Mouse (Mus musculus) limb, embryonic 12.5 days (tissue): ENCODE results near the gene Rgma. TPM values are rescaled to one million over a fixed set of nuclear protein-coding genes. Genes with fewer than 3 reads are reported as not detected.

ENCODE experiments used
- ATAC-seq: fragments of 200-750 bp; cut with Nextera tagmentation; 2 replicates; pipeline ENCODE4 v1.8.0; 2017; ENCODE audit warnings: low read depth, moderate TSS enrichment; ENCODE audit not compliant: insufficient number of reproducible peaks, insufficient read depth, low FRiP score, low TSS enrichment
- H3K27ac ChIP-seq: fragments of 300-500 bp; sonication (generic); 2 replicates; pipeline ENCODE4 v1.5.1; 2016; ENCODE audit warnings: mild to moderate bottlenecking, moderate library complexity
- H3K27me3 ChIP-seq: fragments of 300-500 bp; sonication (generic); 2 replicates; pipeline ENCODE4 v1.6.1; 2016; ENCODE audit warnings: mild to moderate bottlenecking, moderate library complexity
- H3K36me3 ChIP-seq: fragments of 300-500 bp; sonication (generic); 2 replicates; pipeline ENCODE4 v1.6.1; 2016; ENCODE audit warnings: mild to moderate bottlenecking, moderate library complexity
- H3K4me1 ChIP-seq: fragments of 300-500 bp; sonication (generic); replicated peaks from 2 replicates; pipeline ENCODE4 v1.6.1; 2016
- H3K4me2 ChIP-seq: fragments of 300-500 bp; sonication (generic); 2 replicates; pipeline ENCODE4 v1.6.1; 2016; ENCODE audit warnings: mild to moderate bottlenecking, moderate library complexity
- H3K4me3 ChIP-seq: fragments of 300-500 bp; sonication (generic); replicated peaks from 2 replicates; pipeline ENCODE4 v1.5.1; 2016; ENCODE audit warnings: mild to moderate bottlenecking
- H3K9ac ChIP-seq: fragments of 300-500 bp; sonication (generic); replicated peaks from 2 replicates; pipeline ENCODE4 v1.6.1; 2016; ENCODE audit warnings: mild to moderate bottlenecking, moderate library complexity
- H3K9me3 ChIP-seq: fragments of 300-500 bp; sonication (generic); 2 replicates; pipeline ENCODE4 v1.6.1; 2016; ENCODE audit warnings: mild to moderate bottlenecking, moderate library complexity
- WGBS: fragments of 180-500 bp; shearing (Covaris S2); methylation state at CpG from one replicate; pipeline ENCODE4 v1.1.7; 2016; 5-methylcytosine and 5-hydroxymethylcytosine counted together
- polyA plus RNA-seq: library from polyadenylated mRNA; unstranded; fragments of >200 nt; fragmentation: Nextera tagmentation; extraction: Ambion mirVana; gene quantifications from 2 replicates; pipeline ENCODE4 v1.2.1, GENCODE M21; 2016

The Rgma gene
- polyA plus RNA-seq, 1 experiment from 2014 or later = 26.7 TPM

- Histone ChIP-seq H3K9ac (no peak overlapping the region), H3K27me3 (peaks cover 68% of the 10 kb centered on the region), H3K27ac (no peak overlapping the region), H3K4me1 (peaks cover 29% of the 10 kb centered on the region), H3K9me3 (no peaks in the 10 kb centered on the region), H3K36me3 (no peaks in the 10 kb centered on the region), H3K4me2 (peak overlapping the region; percentile 56), H3K4me3 (peak overlapping the region; percentile 35)
- no peak for ATAC-seq
- 30% methylated on average over 10 of the region's 10 CpGs for WGBS
Measured at GRCm38 (mm10) chr7:73371587-73372321, 3.6 kb upstream of the Rgma start.

GRCm38 (mm10) chr7:73372352-73372970 is 2.8 kb upstream of the Rgma start:
- no peak for ATAC-seq
- Histone ChIP-seq H3K4me2 (peak overlapping the region; percentile 56), H3K4me1 (peaks cover 26% of the 10 kb centered on the region), H3K36me3 (no peaks in the 10 kb centered on the region), H3K9me3 (no peaks in the 10 kb centered on the region), H3K9ac (0 out of 2 replicates have a peak overlapping the region, but pooled peaks have one; percentile 27), H3K4me3 (peak overlapping the region; percentile 35), H3K27me3 (peaks cover 75% of the 10 kb centered on the region), H3K27ac (no peak overlapping the region)
- 2% methylated on average over 29 of the region's 29 CpGs for WGBS

GRCm38 (mm10) chr7:73374727-73375126 is 582 bp upstream of the Rgma start:
- peak overlapping the region; percentile 66 for H3K4me3 ChIP-seq
- H3K27me3 ChIP-seq = peaks cover 84% of the 10 kb centered on the region
- ATAC-seq = no peak
- peaks cover 30% of the 10 kb centered on the region for H3K4me1 ChIP-seq
- WGBS = under 1% methylated on average over 14 of the region's 14 CpGs
- no peak overlapping the region for H3K9ac ChIP-seq
- H3K27ac ChIP-seq = no peak overlapping the region
- no peaks in the 10 kb centered on the region for H3K36me3 ChIP-seq
- peak overlapping the region; percentile 98 for H3K4me2 ChIP-seq
- no peaks in the 10 kb centered on the region for H3K9me3 ChIP-seq

- peaks cover 30% of the 10 kb centered on the region for H3K4me1 ChIP-seq
- peak overlapping the region; percentile 98 for H3K4me2 ChIP-seq
- H3K9me3 ChIP-seq = no peaks in the 10 kb centered on the region
- peak; percentile 58 for ATAC-seq
- peaks cover 71% of the 10 kb centered on the region for H3K27me3 ChIP-seq
- under 1% methylated on average over 39 of the region's 39 CpGs for WGBS
- H3K9ac ChIP-seq = peak overlapping the region; percentile 73
- H3K27ac ChIP-seq = peak overlapping the region; percentile 59
- H3K4me3 ChIP-seq = peak overlapping the region; percentile 66
- no peaks in the 10 kb centered on the region for H3K36me3 ChIP-seq
Measured at GRCm38 (mm10) chr7:73376101-73377001, 1.0 kb downstream of the Rgma start.

GRCm38 (mm10) chr7:73377307-73377706 is 2.0 kb downstream of the Rgma start:
- Histone ChIP-seq H3K9ac (0 out of 2 replicates have a peak overlapping the region, but pooled peaks have one; percentile 18), H3K4me3 (peak overlapping the region; percentile 66), H3K27me3 (peaks cover 61% of the 10 kb centered on the region), H3K9me3 (no peaks in the 10 kb centered on the region), H3K36me3 (no peaks in the 10 kb centered on the region), H3K4me1 (peaks cover 26% of the 10 kb centered on the region), H3K4me2 (peak overlapping the region; percentile 98), H3K27ac (no peak overlapping the region)
- ATAC-seq = no peak
- WGBS = 63% methylated on average over 12 of the region's 12 CpGs

- Histone ChIP-seq H3K4me3 (no peak overlapping the region), H3K4me2 (peak overlapping the region; percentile 98; the same call in 1 of the 2 replicates), H3K27me3 (peaks cover 54% of the 10 kb centered on the region), H3K36me3 (no peaks in the 10 kb centered on the region), H3K27ac (no peak overlapping the region), H3K9ac (no peak overlapping the region), H3K9me3 (no peaks in the 10 kb centered on the region), H3K4me1 (peaks cover 20% of the 10 kb centered on the region)
- ATAC-seq = no peak
- WGBS = 78% methylated on average over 6 of the region's 6 CpGs
Measured at GRCm38 (mm10) chr7:73378034-73378433, 2.7 kb downstream of the Rgma start.

GRCm38 (mm10) chr7:73382843-73383242 is 7.5 kb downstream of the Rgma start:
- Histone ChIP-seq H3K9me3 (no peaks in the 10 kb centered on the region), H3K9ac (no peak overlapping the region), H3K4me1 (peaks cover 3% of the 10 kb centered on the region; the same call in 1 of the 2 replicates), H3K27me3 (peaks cover 11% of the 10 kb centered on the region), H3K36me3 (no peaks in the 10 kb centered on the region), H3K4me2 (no peak overlapping the region), H3K27ac (no peak overlapping the region), H3K4me3 (no peak overlapping the region)
- ATAC-seq = no peak
- 83% methylated on average over 7 of the region's 7 CpGs for WGBS

- no peaks in the 10 kb centered on the region for H3K36me3 ChIP-seq
- H3K27ac ChIP-seq = no peak overlapping the region
- no peak overlapping the region for H3K9ac ChIP-seq
- no peaks in the 10 kb centered on the region for H3K9me3 ChIP-seq
- H3K4me2 ChIP-seq = no peak overlapping the region
- H3K27me3 ChIP-seq = no peaks in the 10 kb centered on the region
- WGBS = 62% methylated on average over 2 of the region's 2 CpGs
- peaks cover 26% of the 10 kb centered on the region for H3K4me1 ChIP-seq
- ATAC-seq = no peak
- no peak overlapping the region for H3K4me3 ChIP-seq
Measured at GRCm38 (mm10) chr7:73388866-73389265, 13.6 kb downstream of the Rgma start.

GRCm38 (mm10) chr7:73389419-73389818 is 14.1 kb downstream of the Rgma start:
- Histone ChIP-seq H3K9ac (no peak overlapping the region), H3K4me1 (peaks cover 32% of the 10 kb centered on the region), H3K4me2 (peak overlapping the region; percentile 79), H3K36me3 (peaks cover 2% of the 10 kb centered on the region; the same call in 1 of the 2 replicates), H3K27ac (peak overlapping the region; percentile 99), H3K4me3 (peak overlapping the region; percentile 88), H3K27me3 (no peaks in the 10 kb centered on the region), H3K9me3 (no peaks in the 10 kb centered on the region)
- WGBS = 3% methylated on average over 9 of the region's 9 CpGs
- no peak; the same call in 1 of the 2 replicates for ATAC-seq

GRCm38 (mm10) chr7:73389871-73390294 is 14.6 kb downstream of the Rgma start:
- Histone ChIP-seq H3K4me3 (peak overlapping the region; percentile 88), H3K27me3 (no peaks in the 10 kb centered on the region), H3K4me2 (peak overlapping the region; percentile 79), H3K4me1 (peaks cover 37% of the 10 kb centered on the region), H3K9me3 (no peaks in the 10 kb centered on the region), H3K9ac (peak overlapping the region; percentile 90; the same call in 1 of the 2 replicates), H3K27ac (peak overlapping the region; percentile 99), H3K36me3 (peaks cover 7% of the 10 kb centered on the region; the same call in 1 of the 2 replicates)
- peak; percentile 23; the same call in 1 of the 2 replicates for ATAC-seq
- 4% methylated on average over 15 of the region's 15 CpGs for WGBS
